8 mouse cellular contexts compared by ENCODE assay signal in genomic region chr15:83724160-83724885, GRCm38 (mm10). TPM values are rescaled to one million over a fixed set of nuclear protein-coding genes. Genes with fewer than 3 reads are reported as not detected.
DNase-seq lines count a peak whose midpoint lies in the region; ATAC-seq lines count a peak whose summit lies in the region.

No protein-coding gene starts in this region.

- peak; percentile 10 to 27 for DNase-seq in layer of hippocampus, postnatal 10 days (ENCODE audit: low spot score in 2 of 2)
- no peak for DNase-seq in layer of hippocampus, postnatal 25 days (ENCODE audit: extremely low spot score in 1 of 2, low spot score in 1 of 2)
- peak; percentile 59 for DNase-seq in embryo, embryonic 10 days (ENCODE audit: low spot score)
- no peak for DNase-seq in ovary, adult 18-20 months (ENCODE audit: low spot score)

- H3K4me1 ChIP-seq in heart, embryonic 13.5 days, result peaks cover 26% of the 10 kb centered on the region
- H3K4me1 ChIP-seq in limb, embryonic 13.5 days, result peaks cover 34% of the 10 kb centered on the region
- H3K4me1 ChIP-seq in neural tube, embryonic 12.5 days, result peaks cover 32% of the 10 kb centered on the region

- H3K9me3 ChIP-seq in heart, embryonic 13.5 days, result no peaks in the 10 kb centered on the region
- no peaks in the 10 kb centered on the region for H3K9me3 ChIP-seq in limb, embryonic 13.5 days
- H3K9me3 ChIP-seq in neural tube, embryonic 12.5 days, result no peaks in the 10 kb centered on the region

- 2% methylated on average over 61 of the region's 61 CpGs for WGBS in heart, embryonic 13.5 days
- under 1% methylated on average over 59 of the region's 61 CpGs for WGBS in limb, embryonic 13.5 days
- WGBS in neural tube, embryonic 12.5 days, result under 1% methylated on average over 60 of the region's 61 CpGs

- peak overlapping the region; percentile 84 for H3K9ac ChIP-seq in heart, embryonic 13.5 days
- peak overlapping the region; percentile 76 for H3K9ac ChIP-seq in limb, embryonic 13.5 days
- H3K9ac ChIP-seq in neural tube, embryonic 12.5 days, result peak overlapping the region; percentile 83

- peak overlapping the region; percentile 75 for H3K4me3 ChIP-seq in heart, embryonic 13.5 days
- H3K4me3 ChIP-seq in limb, embryonic 13.5 days, result peak overlapping the region; percentile 68
- H3K4me3 ChIP-seq in neural tube, embryonic 12.5 days, result peak overlapping the region; percentile 67

- peak overlapping the region; percentile 34; the same call in 1 of the 2 replicates for H3K27ac ChIP-seq in heart, embryonic 13.5 days (replicated peaks)
- no peak overlapping the region for H3K27ac ChIP-seq in limb, embryonic 13.5 days
- peak overlapping the region; percentile 57; the same call in 1 of the 2 replicates for H3K27ac ChIP-seq in neural tube, embryonic 12.5 days

- ATAC-seq in heart, embryonic 13.5 days (ENCODE audit: extremely low read depth, insufficient number of reproducible peaks, low FRiP score, low TSS enrichment), result 0 out of 2 replicates have a peak, but pooled peaks have one; percentile 9
- ATAC-seq in limb, embryonic 13.5 days (ENCODE audit: low FRiP score, low read depth), result peak; percentile 26; the same call in 1 of the 2 replicates
- ATAC-seq in neural tube, embryonic 12.5 days (ENCODE audit: low FRiP score, low read depth), result peak; percentile 10; the same call in 1 of the 2 replicates
- ATAC-seq in megakaryocyte-erythroid progenitor cell, adult 5-6 weeks (replicated peaks; ENCODE audit: low FRiP score, low TSS enrichment, poor library complexity, severe bottlenecking), result no peak

- H3K4me2 ChIP-seq in heart, embryonic 13.5 days, result peak overlapping the region; percentile 97
- H3K4me2 ChIP-seq in limb, embryonic 13.5 days (replicated peaks), result peak overlapping the region; percentile 96
- H3K4me2 ChIP-seq in neural tube, embryonic 12.5 days (replicated peaks), result peak overlapping the region; percentile 87

- H3K27me3 ChIP-seq in heart, embryonic 13.5 days (replicated peaks), result peaks cover 76% of the 10 kb centered on the region
- H3K27me3 ChIP-seq in limb, embryonic 13.5 days, result peaks cover 86% of the 10 kb centered on the region
- H3K27me3 ChIP-seq in neural tube, embryonic 12.5 days (replicated peaks), result peaks cover 7% of the 10 kb centered on the region

- peaks cover 6% of the 10 kb centered on the region; the same call in 1 of the 2 replicates for H3K36me3 ChIP-seq in heart, embryonic 13.5 days
- no peaks in the 10 kb centered on the region; the same call in 1 of the 2 replicates for H3K36me3 ChIP-seq in limb, embryonic 13.5 days
- peaks cover 7% of the 10 kb centered on the region; the same call in 1 of the 2 replicates for H3K36me3 ChIP-seq in neural tube, embryonic 12.5 days

RNA-seq across cellular contexts. Expression of gene Scube1, which starts 0.5 kb away (rescaled TPM):
- total RNA-seq in layer of hippocampus, postnatal 10 days (2021), result 10 to 100 TPM; 14.8 to 17.6 TPM
- total RNA-seq in layer of hippocampus, postnatal 25 days (2021), result 10 to 100 TPM; 16.7 to 19.3 TPM
- 9.1 and 11.0 TPM in 2 replicates for polyA plus RNA-seq in heart, embryonic 13.5 days (2015; fragmentation: Nextera tagmentation; extraction: Ambion mirVana)
- 18.5 and 22.0 TPM in 2 replicates for polyA plus RNA-seq in limb, embryonic 13.5 days (2015; fragmentation: Nextera tagmentation; extraction: Ambion mirVana)
- 29.7 and 32.4 TPM in 2 replicates for polyA plus RNA-seq in neural tube, embryonic 12.5 days (2016; fragmentation: Nextera tagmentation; extraction: Ambion mirVana)
- total RNA-seq in megakaryocyte-erythroid progenitor cell, adult 5-6 weeks (2014; fragmentation: Nextera tagmentation), result 0.07 TPM in 1 of 2 replicates, not detected in the other
- not detected in 2 replicates for total RNA-seq in megakaryocyte-erythroid progenitor cell, adult 5-6 weeks (2017)

RNA-seq across cellular contexts. Expression of gene Mpped1, which starts 54.9 kb away (rescaled TPM):
- 100 to 1,000 TPM; 174 to 177 TPM for total RNA-seq in layer of hippocampus, postnatal 10 days (2021)
- total RNA-seq in layer of hippocampus, postnatal 25 days (2021), result 100 to 1,000 TPM; 165 to 177 TPM
- 0.14 and 0.41 TPM in 2 replicates for polyA plus RNA-seq in heart, embryonic 13.5 days (2015; fragmentation: Nextera tagmentation; extraction: Ambion mirVana)
- polyA plus RNA-seq in limb, embryonic 13.5 days (2015; fragmentation: Nextera tagmentation; extraction: Ambion mirVana), result 8.0 and 9.3 TPM in 2 replicates
- polyA plus RNA-seq in neural tube, embryonic 12.5 days (2016; fragmentation: Nextera tagmentation; extraction: Ambion mirVana), result 3.9 and 4.0 TPM in 2 replicates
- total RNA-seq in megakaryocyte-erythroid progenitor cell, adult 5-6 weeks (2014; fragmentation: Nextera tagmentation), result not detected in 2 replicates
- total RNA-seq in megakaryocyte-erythroid progenitor cell, adult 5-6 weeks (2017), result not detected in 2 replicates

Comparison
In these comparisons a context has a peak if more than half of its experiments do, and no peak if none do; other contexts are left out.
1. DNase-seq: peak in layer of hippocampus, postnatal 10 days (2 of 2) and embryo, embryonic 10 days (single experiment); none in layer of hippocampus, postnatal 25 days (0 of 2) and ovary, adult 18-20 months (single experiment).
2. RNA of gene Scube1, which starts 0.5 kb away (total RNA-seq): 16.7 to 19.3 TPM in layer of hippocampus, postnatal 25 days and 14.8 to 17.6 TPM in layer of hippocampus, postnatal 10 days; 0.07 TPM in megakaryocyte-erythroid progenitor cell, adult 5-6 weeks; every median in the first group is over 10 times any median in the second.
3. RNA of gene Mpped1, which starts 54.9 kb away (total RNA-seq): 165 to 177 TPM in layer of hippocampus, postnatal 25 days and 174 to 177 TPM in layer of hippocampus, postnatal 10 days; not detected in megakaryocyte-erythroid progenitor cell, adult 5-6 weeks; every median in the first group is over 100 times any median in the second.
4. Peak in every context shown above with its lines, with median percentiles within 50 percentile points of each other: H3K4me2 ChIP-seq, H3K4me3 ChIP-seq and H3K9ac ChIP-seq.